Mouse (Mus musculus): ENCODE measurements at regions not wholly inside any gene's neighbourhood (a gene's known extent, or its start where the extent isn't known, plus 50 kb on each side); places are given as distances from the start of the nearest gene placed in this dataset.
A peak's percentile ranks its signal among the peaks of the same experiment; 100 is the strongest.
"Not testable (repeated sequence)": the region's sequence is repeated elsewhere in the genome, so short reads cannot be mapped to it uniquely, and the experiment has no call there.

GRCm38 (mm10) chr8:71823655-71824622 is 57.9 kb upstream of the Zfp709 start:
- DNase-seq, result not testable (repeated sequence)

DNA sequence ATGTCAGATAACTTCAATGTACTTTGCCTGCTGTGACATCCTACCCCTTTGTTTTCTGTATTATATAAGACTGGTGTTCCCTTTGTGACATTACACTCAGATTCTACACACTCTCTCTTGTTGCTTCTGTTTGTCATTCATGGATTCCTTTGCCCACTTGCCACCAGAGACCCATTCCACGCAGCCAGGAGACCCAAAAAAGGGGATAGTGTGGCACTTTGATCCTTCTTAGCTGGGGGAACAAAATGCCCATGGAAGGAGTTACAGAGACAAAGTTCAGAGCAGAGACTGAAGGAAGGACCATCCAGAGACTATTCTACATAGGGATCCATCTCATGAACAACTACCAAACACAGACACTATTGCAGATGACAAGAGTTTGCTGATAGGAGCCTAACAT is 59.1 kb upstream of the Zfp709 start:
- DNase-seq, result not testable (repeated sequence)

DNA sequence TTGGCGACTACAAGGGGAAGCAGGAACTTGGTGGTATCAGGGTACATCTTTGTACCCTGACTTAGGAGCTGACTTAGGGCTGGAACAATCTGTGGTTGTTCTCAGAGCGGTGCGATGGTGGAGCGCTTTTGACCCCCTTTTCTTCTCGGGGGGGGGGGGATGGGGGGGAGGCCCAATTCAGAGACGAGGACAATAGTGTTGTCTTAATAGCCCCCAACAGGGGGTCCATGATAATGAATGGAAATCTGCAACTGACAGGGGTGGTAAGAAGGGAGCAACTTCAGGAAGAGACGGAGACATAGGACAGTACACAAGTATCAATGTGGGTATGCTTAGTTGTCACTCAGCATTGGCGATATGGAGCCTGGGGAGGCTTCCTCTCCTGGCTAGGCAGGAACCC is 61.9 kb upstream of the Zfp709 start:
- not testable (repeated sequence) for DNase-seq

- DNase-seq, result not testable (repeated sequence)
These were observed 62.4 kb upstream of the Zfp709 start for GRCm38 (mm10) chr8:71819381-71819780.

DNA sequence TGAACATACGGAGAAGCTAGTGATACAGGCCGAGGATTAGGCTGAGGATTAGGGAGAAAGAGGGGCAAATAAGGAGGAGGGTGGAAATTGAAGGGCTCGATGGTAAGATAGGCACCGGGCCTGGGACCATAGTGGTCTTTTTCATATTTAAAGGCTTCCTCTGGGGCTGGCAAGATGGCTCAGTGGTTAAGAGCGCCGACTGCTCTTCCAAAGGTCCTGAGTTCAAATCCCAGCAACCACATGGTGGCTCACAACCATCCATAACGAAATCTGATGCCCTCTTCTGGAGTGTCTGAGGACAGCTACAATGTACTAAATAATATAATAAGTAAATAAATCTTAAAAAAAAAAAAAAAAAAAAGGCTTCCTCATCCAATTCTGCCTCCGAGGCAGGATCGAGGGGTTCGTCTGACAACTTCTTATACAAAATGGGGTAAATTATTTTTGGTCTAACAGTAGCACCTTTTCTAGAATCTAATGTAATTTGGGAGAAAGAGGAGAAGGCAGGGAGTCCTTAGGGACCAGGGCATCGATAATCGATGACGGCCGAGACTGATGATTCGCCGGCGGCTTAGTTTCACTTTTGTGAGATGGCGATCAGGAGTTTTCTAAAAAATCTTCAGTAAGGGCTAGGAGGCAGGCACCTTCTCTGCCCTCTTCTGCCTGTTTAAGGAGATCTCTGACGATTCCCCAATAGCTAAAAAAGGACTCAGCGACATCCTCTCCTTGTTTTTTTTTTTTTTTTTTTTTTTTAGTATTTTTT is 65.4 kb upstream of the Zfp709 start:
- not testable (repeated sequence) for DNase-seq

GRCm38 (mm10) chr8:71815813-71816212 is 66.0 kb upstream of the Zfp709 start:
- not testable (repeated sequence) for DNase-seq

GRCm38 (mm10) chr8:71814740-71815514 is 66.9 kb upstream of the Zfp709 start:
- not testable (repeated sequence) for DNase-seq

- DNase-seq, result not testable (repeated sequence)
These were observed 67.9 kb upstream of the Zfp709 start for GRCm38 (mm10) chr8:71813889-71814288.

- DNase-seq, result not testable (repeated sequence)
These were observed 68.6 kb upstream of the Zfp709 start for GRCm38 (mm10) chr8:71813239-71813638.

- DNase-seq, result not testable (repeated sequence)
These were observed 74.0 kb upstream of the Zfp709 start for GRCm38 (mm10) chr8:71807788-71808187.

DNA sequence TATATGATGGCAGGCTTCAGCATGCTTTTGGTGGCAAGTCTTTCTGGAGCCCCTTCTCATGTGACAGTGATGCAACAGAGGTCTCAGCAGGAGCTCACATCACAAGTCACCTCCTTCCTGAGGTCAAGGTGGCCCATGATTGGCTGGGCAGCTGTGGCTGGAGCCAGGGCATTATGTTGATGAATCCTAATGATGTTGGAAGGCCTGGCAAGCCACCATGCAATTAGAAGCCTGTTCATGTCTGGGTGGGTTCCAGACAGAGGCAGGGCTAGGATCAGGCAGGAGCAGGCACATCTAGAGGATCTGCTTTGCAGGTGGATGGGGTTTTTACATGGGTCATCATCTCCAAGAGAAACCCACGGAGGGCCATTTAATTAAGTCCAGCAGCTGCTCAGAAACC is 77.2 kb upstream of the Zfp709 start:
- not testable (repeated sequence) for DNase-seq

DNA sequence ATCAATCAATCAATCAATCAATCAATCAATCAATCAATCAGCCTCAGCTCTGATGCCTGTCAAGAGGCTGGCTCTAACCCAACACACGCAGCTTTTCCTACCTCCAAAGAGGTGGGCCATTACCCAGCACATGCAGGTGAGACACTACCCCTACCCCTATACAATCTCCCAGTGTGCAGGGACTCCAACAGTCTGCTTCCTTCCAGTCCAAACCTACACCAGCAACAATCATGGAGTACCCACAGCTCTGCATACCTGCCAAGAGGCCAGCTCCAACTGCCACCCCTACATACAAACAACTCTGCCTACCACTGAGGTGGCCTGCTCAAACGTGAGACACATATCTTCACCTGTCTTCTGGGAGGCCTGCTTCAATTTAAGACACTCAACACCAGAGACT is 76.7 kb upstream of the Fcho1 start:
- not testable (repeated sequence) for DNase-seq

DNA sequence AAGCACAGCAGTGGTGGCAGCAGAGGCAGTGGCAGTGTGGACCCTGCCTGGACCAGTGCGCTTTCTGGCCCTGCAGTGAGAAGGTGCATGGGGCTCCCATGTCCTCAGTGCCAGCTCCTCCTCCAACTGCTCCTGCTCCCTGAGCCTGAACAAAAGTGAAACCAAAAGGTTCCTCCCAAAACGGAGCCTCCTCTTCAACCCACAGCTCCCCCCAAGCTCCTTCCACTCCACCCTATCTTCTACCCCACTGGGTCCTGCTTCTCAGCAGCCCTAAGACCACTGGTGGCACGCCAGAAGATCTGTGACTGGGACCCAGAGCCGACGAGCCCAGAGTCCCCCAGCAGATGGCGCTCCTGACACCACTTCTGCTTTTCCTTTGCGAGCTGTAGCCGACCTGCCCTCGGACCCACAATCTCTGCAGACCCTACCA is 63.5 kb upstream of the Fcho1 start:
- DNase-seq, result peak; percentile 43 to 53

DNA sequence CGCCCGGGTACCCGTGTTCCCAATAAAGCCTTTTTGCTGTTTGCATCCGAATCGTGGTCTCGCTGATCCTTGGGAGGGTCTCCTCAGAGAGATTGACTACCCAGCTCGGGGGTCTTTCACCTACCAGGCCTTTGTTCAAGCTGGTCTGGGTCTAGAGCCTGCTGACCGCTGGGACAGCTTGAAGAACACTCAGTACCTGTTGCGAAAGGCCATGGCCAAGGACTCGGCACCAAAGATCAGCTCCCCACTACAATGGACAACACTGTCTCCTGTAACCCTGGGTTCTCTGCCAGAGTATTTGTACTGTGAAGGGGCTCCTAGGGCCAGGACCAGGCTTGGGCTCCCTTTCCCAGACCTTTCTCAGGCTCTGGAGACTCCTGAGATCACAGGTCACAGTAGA is 55.1 kb upstream of the Fcho1 start:
- peak in 1 of 2 experiments; percentile 44 for DNase-seq

GRCm38 (mm10) chr8:71779824-71780223 is 54.3 kb upstream of the Fcho1 start:
- not testable (repeated sequence) for DNase-seq

DNA sequence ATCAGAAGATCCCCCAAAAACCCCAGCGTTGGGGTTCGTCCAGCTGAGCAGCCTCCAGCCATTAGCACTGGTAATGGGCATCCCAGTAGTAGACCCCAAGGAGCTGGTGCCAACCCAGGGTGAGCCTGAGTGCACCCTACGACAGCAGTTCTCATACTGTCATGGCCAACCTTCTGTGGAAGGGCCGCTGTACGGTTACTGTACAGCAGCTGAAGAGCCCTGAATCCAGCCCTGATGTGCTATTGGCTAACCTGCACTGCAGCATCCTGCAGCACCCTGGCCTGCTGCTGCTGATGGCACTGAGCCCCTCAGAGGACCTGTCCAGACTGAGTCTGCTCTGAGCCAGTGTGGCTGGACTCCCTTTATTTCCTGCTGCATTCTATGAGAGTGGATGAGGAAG is 53.9 kb upstream of the Fcho1 start:
- not testable (repeated sequence) for DNase-seq

GRCm38 (mm10) chr8:71778916-71779315 is 53.4 kb upstream of the Fcho1 start:
- DNase-seq, result no peak

All from B cell, adult 2 months (primary cell).